Comparison of ENCODE assay signal across 12 mouse cellular contexts in genomic region chr12:117479680-117480079, GRCm38 (mm10). TPM values are rescaled to one million over a fixed set of nuclear protein-coding genes. Genes with fewer than 3 reads are reported as not detected.
DNase-seq lines count a peak whose midpoint lies in the region; ATAC-seq lines count a peak whose summit lies in the region.
"Had no signal": no experiment of that assay in that cellular context is flagged by ENCODE, and none has a peak within 500 bp of the region (broad histone marks: within the 10 kb centered on the region; RNA-seq: fewer than 3 reads in every experiment).

No protein-coding gene starts in this region.

- ATAC-seq in liver, embryonic 16.5 days (ENCODE audit: low read depth) = 0 out of 2 replicates have a peak, but pooled peaks have one; percentile 21
- peak; percentile 41 to 62; a peak in 3 of 4 replicates for ATAC-seq in hematopoietic stem cell, adult 5-6 weeks (replicated peaks in 1 of 2; ENCODE audit: insufficient read depth in 1 of 2, low FRiP score in 2 of 2, low TSS enrichment in 1 of 2, low read depth in 1 of 2, poor library complexity in 2 of 2, severe bottlenecking in 2 of 2)
- ATAC-seq: Patski had no signal

- intact Hi-C loops in heart, postnatal 36 days (cut with DNase I) = no loop called here

- H3K36me3 ChIP-seq in heart, embryonic 10.5 days = no peaks in the 10 kb centered on the region
- H3K36me3 ChIP-seq in liver, embryonic 16.5 days (ENCODE audit: control insufficient read depth, insufficient read depth) = no peaks in the 10 kb centered on the region
- H3K36me3 ChIP-seq in embryonic facial prominence, embryonic 10.5 days (replicated peaks) = no peaks in the 10 kb centered on the region
- H3K36me3 ChIP-seq: hindbrain, embryonic 13.5 days had no signal

- H3K4me1 ChIP-seq in heart, embryonic 10.5 days = peaks cover 27% of the 10 kb centered on the region
- H3K4me1 ChIP-seq in liver, embryonic 16.5 days (ENCODE audit: control insufficient read depth, low read depth, low read length) = no peaks in the 10 kb centered on the region
- H3K4me1 ChIP-seq in embryonic facial prominence, embryonic 10.5 days = peaks cover 10% of the 10 kb centered on the region; the same call in 1 of the 2 replicates

- DNase-seq in heart, embryonic 10.5 days (ENCODE audit: low spot score) = no peak
- no peak for DNase-seq in heart, postnatal 36 days
- no peak for DNase-seq in liver
- peak; percentile 27 for DNase-seq in lung, postnatal 10 days
- DNase-seq in embryonic facial prominence, embryonic 10.5 days (ENCODE audit: low spot score) = no peak
- DNase-seq: spleen, adult 18-20 months; thymus, postnatal 25 days had no signal

- no peak overlapping the region for H3K4me2 ChIP-seq in liver, embryonic 16.5 days (ENCODE audit: low read depth, low read length)
- H3K4me2 ChIP-seq: hindbrain, embryonic 13.5 days had no signal

- H3K27me3 ChIP-seq in heart, embryonic 10.5 days (ENCODE audit: insufficient read depth, poor library complexity, severe bottlenecking) = no peaks in the 10 kb centered on the region
- no peaks in the 10 kb centered on the region for H3K27me3 ChIP-seq in liver, embryonic 16.5 days (ENCODE audit: control insufficient read depth, insufficient read depth, low read depth, low read length)
- 0 out of 2 replicates have a peak, but pooled peaks cover 8% of the 10 kb centered on the region for H3K27me3 ChIP-seq in embryonic facial prominence, embryonic 10.5 days (replicated peaks; ENCODE audit: low read depth, poor library complexity, severe bottlenecking)
- H3K27me3 ChIP-seq: hindbrain, embryonic 13.5 days; Patski had no signal

- WGBS in heart, embryonic 10.5 days = 52% methylated on average over 7 of the region's 7 CpGs
- 13% methylated on average over 7 of the region's 7 CpGs for WGBS in liver, embryonic 16.5 days (ENCODE audit: insufficient replicate concordance)
- 71% methylated on average over 7 of the region's 7 CpGs for WGBS in embryonic facial prominence, embryonic 10.5 days

- no peaks in the 10 kb centered on the region for H3K9me3 ChIP-seq in heart, embryonic 10.5 days
- H3K9me3 ChIP-seq in liver, embryonic 16.5 days (replicated peaks; ENCODE audit: control insufficient read depth, low read length) = no peaks in the 10 kb centered on the region
- H3K9me3 ChIP-seq in embryonic facial prominence, embryonic 10.5 days = no peaks in the 10 kb centered on the region
- H3K9me3 ChIP-seq: hindbrain, embryonic 13.5 days had no signal

- no peak overlapping the region for H3K4me3 ChIP-seq in heart, embryonic 10.5 days
- no peak overlapping the region for H3K4me3 ChIP-seq in liver, embryonic 16.5 days (ENCODE audit: low read depth, low read length)
- H3K4me3 ChIP-seq in embryonic facial prominence, embryonic 10.5 days = no peak overlapping the region
- H3K4me3 ChIP-seq: hindbrain, embryonic 13.5 days had no signal

- no peak overlapping the region for H3K9ac ChIP-seq in liver, embryonic 16.5 days (ENCODE audit: low read depth, low read length)
- H3K9ac ChIP-seq: hindbrain, embryonic 13.5 days; liver, embryonic 14.5 days had no signal

- peak overlapping the region; percentile 17; the same call in 1 of the 2 replicates for H3K27ac ChIP-seq in heart, embryonic 10.5 days
- no peak overlapping the region for H3K27ac ChIP-seq in liver, embryonic 16.5 days (ENCODE audit: low read length)
- no peak overlapping the region for H3K27ac ChIP-seq in embryonic facial prominence, embryonic 10.5 days (replicated peaks)
- H3K27ac ChIP-seq: hindbrain, embryonic 13.5 days; liver, embryonic 14.5 days had no signal

RNA-seq across cellular contexts. Expression of gene Rapgef5, which starts 36.6 kb away (rescaled TPM):
- polyA plus RNA-seq in heart, embryonic 10.5 days (2016; fragmentation: Nextera tagmentation; extraction: Ambion mirVana) = 9.4 and 17.8 TPM in 2 replicates
- total RNA-seq in heart, postnatal 36 days (2021) = 10 to 100 TPM; 35.6 to 40.7 TPM
- polyA plus RNA-seq in liver, embryonic 16.5 days (2015; fragmentation: Nextera tagmentation; extraction: Ambion mirVana) = 1.4 and 2.2 TPM in 2 replicates
- 5.2 and 5.5 TPM in 2 replicates for total RNA-seq in hematopoietic stem cell, adult 5-6 weeks (2017)
- 6.6 and 7.1 TPM in 2 replicates for polyA plus RNA-seq in embryonic facial prominence, embryonic 10.5 days (2016; fragmentation: Nextera tagmentation; extraction: Ambion mirVana)
